Mouse (Mus musculus) brain, embryonic 14.5 days (tissue): ENCODE data around the gene Dmgdh.

Experiments
- CTCF ChIP-seq: fragments of 200-500 bp; IDR thresholded peaks from 2 replicates; pipeline ENCODE4 v1.5.1; 2012; ENCODE audit warnings: inconsistent platforms, mild to moderate bottlenecking, moderate library complexity, borderline replicate concordance; ENCODE audit not compliant: insufficient read depth, insufficient read length; ENCODE audit errors: extremely low read depth
- POLR2A ChIP-seq: fragments of 200-500 bp; IDR thresholded peaks from 2 replicates; pipeline ENCODE4 v1.6.1; 2012; ENCODE audit warnings: mild to moderate bottlenecking, inconsistent platforms, borderline replicate concordance; ENCODE audit not compliant: poor library complexity, insufficient read depth, insufficient read length, severe bottlenecking; ENCODE audit errors: extremely low read depth

DNA sequence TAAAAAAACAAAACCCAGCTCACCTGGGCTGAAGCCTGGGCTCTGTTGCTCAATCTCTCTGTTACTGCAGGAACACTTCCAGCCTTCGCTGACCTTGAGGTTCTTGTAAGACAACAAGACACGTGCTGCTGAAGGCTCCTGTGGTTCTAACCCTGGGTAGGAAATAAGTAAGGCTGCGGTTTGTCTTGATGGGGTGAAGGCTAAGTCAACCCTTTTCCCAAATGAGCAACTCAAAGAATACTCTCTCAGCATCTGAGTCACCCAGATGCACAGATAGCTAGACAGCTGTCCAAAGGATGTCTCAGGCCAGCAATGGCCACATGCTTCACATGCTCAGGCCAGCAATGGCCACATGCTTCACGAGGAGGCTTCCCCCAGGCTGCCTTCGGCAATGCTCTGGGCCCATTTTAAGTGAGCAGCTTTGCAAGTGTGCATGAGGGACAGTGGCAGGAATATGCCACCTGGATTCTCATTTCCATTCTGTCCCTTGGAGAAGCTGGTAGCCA lies 61.0 kb downstream of the Dmgdh start:
- TF ChIP-seq POLR2A (no peak), CTCF (no peak)
